Mouse (Mus musculus) Patski (cell line): ENCODE measurements around the gene Vmn2r85. TPM values are rescaled to one million over a fixed set of nuclear protein-coding genes. Genes with fewer than 3 reads are reported as not detected.
"Not testable (repeated sequence)": the region's sequence is repeated elsewhere in the genome, so short reads cannot be mapped to it uniquely, and the experiment has no call there.

Experiments used
- ATAC-seq: fragments of 100-300 bp; one replicate; pipeline ENCODE4 v1.8.0; 2021
- CTCF ChIA-PET: fragments of 350-600 bp; sonication (Branson Sonifier 250); formaldehyde crosslinking; loops from one replicate; lab custom pipeline; 2022; ENCODE audit warnings: inconsistent platforms; lab: Charles Lee
- POLR2A ChIA-PET: fragments of 350-600 bp; sonication (Branson Sonifier 250); formaldehyde crosslinking; loops from one replicate; lab custom pipeline; 2022; ENCODE audit warnings: antibody characterized with exemption, inconsistent platforms; lab: Charles Lee
- DNase-seq: peaks from one replicate; pipeline ENCODE4 v3.0.0-alpha.2; 2011; ENCODE audit warnings: low read depth, low spot score
- H3K27me3 ChIP-seq: fragments of 371-371 bp; one replicate; pipeline ENCODE4 v1.5.1; 2021
- CTCF ChIP-seq: fragments of 100-300 bp; IDR thresholded peaks from one replicate; pipeline ENCODE4 v1.5.1; 2021
- in situ Hi-C: fragments of 300-500 bp; cut with MboI; formaldehyde crosslinking; loops from 3 replicates; pipeline ENCODE4 v1.11.1; 2018; ENCODE audit warnings: low pct_unique_long_range_greater_than_20kb, mixed read lengths
- polyA plus RNA-seq: library from polyadenylated mRNA; unstranded; gene quantifications from one replicate; pipeline ENCODE4 v1.2.3, GENCODE M21; 2021

Gene Vmn2r85
- not detected for polyA plus RNA-seq

DNA sequence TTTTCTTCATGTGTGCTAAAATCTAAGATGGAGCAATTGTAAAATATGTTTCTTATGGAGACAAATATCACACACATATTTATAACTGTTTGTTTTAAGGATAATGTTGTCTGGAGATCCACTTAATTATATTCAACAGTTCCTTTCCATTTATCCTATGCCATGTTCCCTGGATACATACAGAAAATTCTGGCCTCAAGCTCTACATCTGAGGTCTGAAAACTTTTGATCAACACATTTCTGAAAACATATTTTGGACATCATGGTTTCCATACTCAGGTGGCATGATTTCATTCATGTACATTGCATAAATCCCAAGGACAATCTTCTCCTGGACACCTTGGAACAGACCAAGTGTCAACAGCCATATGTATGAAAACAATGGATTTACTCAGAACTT lies at the start of gene Vmn2r85:
Gene Vmn2r85, minus strand, starts transcription at position 101 of the 400 bp plus-strand sequence.
- ATAC-seq, in situ Hi-C loops, POLR2A ChIA-PET, DNase-seq, H3K27me3 ChIP-seq, CTCF ChIA-PET: not testable (repeated sequence)

DNA sequence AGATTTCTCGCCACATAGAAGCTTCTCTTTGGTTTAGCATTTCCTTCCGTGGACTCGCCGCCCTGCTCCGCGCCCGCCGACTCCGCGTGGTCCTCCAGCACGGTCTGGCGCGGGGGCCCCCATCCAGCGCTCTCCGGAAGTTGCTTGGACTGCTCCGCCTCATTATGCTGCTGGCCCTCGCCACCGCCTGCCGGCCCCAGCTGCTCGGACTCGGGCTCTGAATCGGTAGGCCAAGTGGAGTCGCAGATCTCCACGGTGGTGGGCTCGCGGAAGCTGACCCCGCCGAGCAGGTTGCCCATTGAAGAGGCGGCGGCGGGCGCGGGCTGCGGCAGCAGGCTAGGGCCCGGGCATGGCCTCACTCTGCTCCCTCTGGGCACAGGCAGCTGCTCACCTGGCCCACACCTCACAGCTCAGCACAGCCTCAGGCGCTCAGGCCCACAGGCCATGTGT lies 40.8 kb upstream of the Vmn2r85 start:
- DNase-seq (no peak), ATAC-seq (no peak)
- CTCF ChIA-PET, result no interaction called here
- TF ChIP-seq CTCF, result no peak
- POLR2A ChIA-PET, result no interaction called here
- H3K27me3 ChIP-seq, result no peaks in the 10 kb centered on the region
- in situ Hi-C loops, result no loop called here

DNA sequence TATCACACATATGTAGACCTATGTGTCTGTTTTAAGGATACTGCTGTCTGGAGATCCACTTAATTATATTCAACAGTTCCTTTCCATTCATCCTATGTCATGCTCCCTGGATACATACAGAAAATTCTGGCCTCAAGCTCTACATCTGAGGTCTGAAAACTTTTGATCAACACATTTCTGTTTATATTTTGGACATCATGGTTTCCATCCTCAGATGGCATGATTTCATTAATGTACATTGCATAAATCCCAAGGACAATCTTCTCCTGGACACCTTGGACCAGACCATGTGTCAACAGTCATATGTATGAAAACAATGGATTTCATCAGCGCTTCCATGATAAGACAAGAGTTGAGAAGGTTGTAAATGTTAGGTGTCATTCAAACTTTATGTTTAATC lies 26.4 kb upstream of the Vmn2r85 start, which contains the start of gene Vmn2r86:
Gene Vmn2r86, minus strand, starts transcription at position 101 of the 400 bp plus-strand sequence.
- ATAC-seq, POLR2A ChIA-PET, DNase-seq, H3K27me3 ChIP-seq, in situ Hi-C loops, CTCF ChIA-PET: not testable (repeated sequence)

DNA sequence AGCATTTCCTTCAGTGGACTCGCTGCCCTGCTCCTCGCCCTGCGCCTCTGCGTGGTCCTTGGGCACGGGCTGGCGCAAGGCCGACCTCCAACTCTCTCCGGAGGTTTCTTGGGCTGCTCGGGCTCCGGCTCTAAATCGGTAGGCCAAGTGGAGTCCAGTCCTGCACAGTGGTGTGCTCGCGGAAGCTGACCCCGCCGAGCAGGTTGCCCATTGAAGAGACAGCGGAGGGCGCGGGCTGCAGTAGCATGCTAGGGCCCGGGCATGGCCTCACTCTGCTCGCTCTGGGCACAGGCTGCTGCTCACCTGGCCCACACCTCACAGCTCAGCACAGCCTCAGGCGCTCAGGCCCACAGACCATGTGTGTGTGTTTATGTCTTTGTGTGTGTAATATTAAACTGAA lies 15.3 kb upstream of the Vmn2r85 start:
- no peak for DNase-seq
- ATAC-seq, result no peak
- in situ Hi-C loops, result no loop called here
- H3K27me3 ChIP-seq, result no peaks in the 10 kb centered on the region
- POLR2A ChIA-PET, result no interaction called here
- no peak for TF ChIP-seq CTCF
- CTCF ChIA-PET, result no interaction called here

DNA sequence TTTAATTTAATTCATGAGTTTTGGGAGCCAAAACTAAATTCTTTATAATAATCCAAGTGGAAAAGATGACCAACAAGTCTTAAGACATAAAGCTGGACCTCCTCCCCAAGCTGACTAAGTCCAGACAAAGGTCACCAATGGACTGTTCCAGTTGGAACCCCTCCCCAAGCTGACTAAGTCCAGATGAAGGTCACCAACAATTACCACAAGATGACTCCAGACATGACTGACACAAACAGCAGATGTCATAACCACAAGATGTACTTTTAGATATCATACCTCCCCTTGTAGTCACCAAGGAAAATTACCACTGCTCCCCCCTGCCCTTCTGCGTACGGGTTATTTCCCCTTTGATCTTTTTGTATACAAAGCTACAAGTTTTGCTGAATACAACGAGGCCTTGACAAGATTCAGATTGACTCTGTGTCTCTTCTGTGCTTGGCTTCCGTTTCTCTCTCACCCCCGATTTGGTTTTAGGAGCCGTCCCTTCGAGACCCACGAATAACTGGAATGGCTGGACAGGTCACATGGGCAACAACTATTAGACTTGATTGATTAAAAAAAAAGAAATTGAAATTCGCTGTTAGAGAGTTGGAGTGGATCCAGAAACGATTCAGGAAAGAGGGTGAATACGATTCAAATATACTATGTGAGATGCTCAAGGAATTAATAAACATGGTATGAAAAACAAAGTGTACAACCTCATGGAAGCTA lies 4.8 kb upstream of the Vmn2r85 start:
- CTCF ChIA-PET, in situ Hi-C loops, H3K27me3 ChIP-seq, POLR2A ChIA-PET, ATAC-seq, DNase-seq: not testable (repeated sequence)

DNA sequence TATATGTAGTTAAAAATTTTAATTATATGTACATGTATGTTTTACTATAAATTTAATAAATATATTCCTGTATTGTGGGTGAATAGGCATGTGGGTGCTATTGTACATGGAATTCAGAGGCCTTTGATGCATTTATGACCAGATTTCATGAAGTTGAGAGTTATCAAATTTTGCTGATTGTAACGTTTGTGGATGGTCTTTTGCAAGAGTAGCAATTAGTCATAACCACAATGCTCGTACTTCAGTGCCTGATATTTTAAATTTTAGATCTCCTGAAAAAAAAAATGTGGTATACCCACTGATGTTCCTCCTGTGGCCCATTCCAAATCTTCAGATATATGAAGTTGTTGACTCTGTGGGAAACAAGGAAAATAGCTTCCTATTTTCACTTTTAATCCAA lies 7.1 kb downstream of the Vmn2r85 start:
- H3K27me3 ChIP-seq, in situ Hi-C loops, DNase-seq, POLR2A ChIA-PET, ATAC-seq, CTCF ChIA-PET: not testable (repeated sequence)

DNA sequence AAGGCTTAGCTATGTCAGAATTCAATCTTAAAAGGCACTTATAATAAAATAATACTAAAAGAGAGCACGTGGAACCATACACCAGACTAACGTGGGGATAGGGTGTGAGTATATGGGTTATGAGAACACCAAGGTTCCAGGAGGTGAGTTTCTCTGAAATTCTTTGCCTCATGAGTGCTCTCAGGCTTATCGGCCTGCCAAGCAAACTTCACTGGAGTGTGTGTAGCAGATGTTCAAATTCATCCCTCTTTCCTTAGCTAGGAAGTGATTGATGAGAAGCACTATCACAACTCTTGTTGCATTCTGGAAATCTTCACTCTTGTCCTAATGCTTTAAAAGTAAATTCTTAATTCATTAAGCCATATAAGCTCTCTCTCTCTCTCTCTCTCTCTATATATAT lies 9.1 kb downstream of the Vmn2r85 start:
- no peak for ATAC-seq
- ChIA-PET CTCF (no interaction called here), POLR2A (no interaction called here)
- DNase-seq, result no peak
- in situ Hi-C loops, result no loop called here
- no peaks in the 10 kb centered on the region for H3K27me3 ChIP-seq
- TF ChIP-seq CTCF, result no peak

DNA sequence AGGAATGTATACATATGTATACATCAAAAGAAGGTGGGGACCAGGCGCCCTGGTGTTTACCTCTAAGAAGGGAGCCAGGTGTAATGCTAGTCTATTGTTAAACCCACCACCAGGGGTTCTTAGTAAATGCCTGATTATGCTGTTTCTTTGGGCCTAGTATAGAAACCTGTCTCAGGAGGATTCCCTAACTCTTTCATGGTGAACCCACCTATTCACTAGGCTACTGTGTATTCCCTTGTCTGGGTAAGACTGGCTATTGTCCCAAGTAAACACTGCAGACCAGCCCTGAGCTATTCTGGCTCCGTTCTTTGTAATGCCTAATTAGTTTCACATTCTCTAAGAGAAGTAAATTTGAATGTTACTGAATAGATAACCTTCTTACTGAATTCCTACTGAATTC lies 9.5 kb downstream of the Vmn2r85 start:
- H3K27me3 ChIP-seq, POLR2A ChIA-PET, ATAC-seq, in situ Hi-C loops, DNase-seq, CTCF ChIA-PET: not testable (repeated sequence)

DNA sequence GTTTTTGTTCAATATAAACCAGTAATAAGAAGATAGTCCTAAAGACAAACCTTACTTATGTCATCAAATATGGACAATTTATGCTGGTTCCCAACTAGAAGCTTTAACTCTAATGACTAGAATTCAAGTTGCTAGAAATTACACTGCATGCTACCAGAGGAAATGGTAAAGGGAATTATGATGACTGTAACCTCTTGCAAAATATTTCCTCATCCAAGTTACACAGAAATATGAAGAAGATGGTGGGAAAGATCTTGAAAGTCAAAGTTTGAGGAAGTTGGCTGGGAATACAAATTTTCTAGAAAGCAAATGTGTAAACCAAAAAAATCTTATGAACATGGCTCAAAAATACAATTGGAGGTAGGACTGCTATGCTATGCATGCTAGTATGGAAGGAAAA lies 13.2 kb downstream of the Vmn2r85 start:
- ATAC-seq, DNase-seq, in situ Hi-C loops, H3K27me3 ChIP-seq, CTCF ChIA-PET, POLR2A ChIA-PET: not testable (repeated sequence)

DNA sequence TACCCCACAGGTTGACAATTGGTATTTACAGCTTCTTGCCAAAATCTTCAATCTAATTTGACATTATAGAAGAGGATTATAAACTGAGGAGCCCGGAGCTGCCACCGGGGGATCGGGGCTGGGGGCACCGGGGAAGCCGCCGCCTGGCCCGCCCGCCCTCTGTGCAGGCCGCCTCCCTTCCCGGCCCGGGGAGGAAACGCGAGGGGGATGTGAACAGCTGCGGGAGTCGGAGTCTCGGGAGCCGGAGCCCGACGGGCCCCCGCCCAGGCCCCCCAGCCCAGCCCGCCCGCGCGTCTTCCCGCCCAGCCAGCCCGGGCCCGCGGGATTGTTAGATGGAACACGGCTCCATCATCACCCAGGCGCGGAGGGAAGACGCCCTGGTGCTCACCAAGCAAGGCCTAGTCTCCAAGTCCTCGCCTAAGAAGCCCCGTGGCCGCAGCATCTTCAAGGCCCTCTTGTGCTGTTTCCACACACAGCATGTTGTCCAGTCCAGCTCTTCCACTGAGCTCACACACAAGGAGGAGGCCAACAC lies 17.3 kb downstream of the Vmn2r85 start:
- H3K27me3 ChIP-seq, ATAC-seq, CTCF ChIA-PET, POLR2A ChIA-PET, in situ Hi-C loops, DNase-seq: not testable (repeated sequence)

DNA sequence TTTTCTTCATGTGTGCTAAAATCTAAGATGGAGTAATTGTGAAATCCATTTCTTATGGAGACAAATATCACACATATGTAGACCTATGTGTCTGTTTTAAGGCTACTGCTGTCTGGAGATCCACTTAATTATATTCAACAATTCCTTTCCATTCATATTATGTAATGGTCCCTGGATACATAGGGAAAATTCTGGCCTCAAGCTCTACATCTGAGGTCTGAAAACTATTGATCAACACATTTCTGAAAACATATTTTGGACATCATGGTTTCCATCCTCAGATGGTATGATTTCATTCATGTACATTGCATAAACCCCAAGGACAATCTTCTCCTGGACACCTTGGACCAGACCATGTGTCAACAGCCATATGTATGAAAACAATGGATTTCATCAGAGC lies 35.3 kb downstream of the Vmn2r85 start, which contains the start of gene Vmn2r84:
Gene Vmn2r84, minus strand, starts transcription at position 101 of the 400 bp plus-strand sequence.
- ChIA-PET POLR2A (no interaction called here), CTCF (no interaction called here)
- in situ Hi-C loops, result no loop called here
- H3K27me3 ChIP-seq, result no peaks in the 10 kb centered on the region
- ATAC-seq (no peak), DNase-seq (no peak)
- TF ChIP-seq CTCF, result no peak
